Mouse (Mus musculus): ENCODE data around the gene Gadd45gip1. TPM values are rescaled to one million over a fixed set of nuclear protein-coding genes. Genes with fewer than 3 reads are reported as not detected.
A peak's percentile ranks its signal among the peaks of the same experiment; 100 is the strongest.

The Gadd45gip1 gene
- polyA plus RNA-seq, 1 experiment from 2014 or later: 49.5 TPM

- no peak overlapping the region for H3K4me3 ChIP-seq (replicated peaks; ENCODE audit: low read length)
- no peaks in the 10 kb centered on the region for H3K27me3 ChIP-seq (ENCODE audit: control insufficient read depth, insufficient read depth, low read length)
- H3K4me2 ChIP-seq (ENCODE audit: low read depth, low read length): no peak overlapping the region
- no peak overlapping the region for H3K27ac ChIP-seq (ENCODE audit: low read length)
- H3K9me3 ChIP-seq (replicated peaks; ENCODE audit: control insufficient read depth, low read length): no peaks in the 10 kb centered on the region
- peaks cover 19% of the 10 kb centered on the region for H3K4me1 ChIP-seq (ENCODE audit: control insufficient read depth, insufficient read depth, low read length)
- WGBS: 66% methylated on average over 1 of the region's 1 CpGs
- H3K36me3 ChIP-seq (ENCODE audit: control insufficient read depth, insufficient read depth, low read length): peaks cover 53% of the 10 kb centered on the region
- ATAC-seq (ENCODE audit: insufficient read depth, low FRiP score): no peak
- H3K9ac ChIP-seq (ENCODE audit: low read length): no peak overlapping the region
Measured at GRCm38 (mm10) chr8:84841514-84841913, 10.2 kb downstream of the Gadd45gip1 start.

GRCm38 (mm10) chr8:84844397-84845070, 13.2 kb downstream of the Gadd45gip1 start:
- 74% methylated on average over 9 of the region's 9 CpGs for WGBS
- peak overlapping the region; percentile 94 for H3K4me3 ChIP-seq (replicated peaks; ENCODE audit: low read length)
- peak overlapping the region; percentile 70 for H3K4me2 ChIP-seq (ENCODE audit: low read depth, low read length)
- H3K27me3 ChIP-seq (ENCODE audit: control insufficient read depth, insufficient read depth, low read length): no peaks in the 10 kb centered on the region
- peaks cover 24% of the 10 kb centered on the region for H3K4me1 ChIP-seq (ENCODE audit: control insufficient read depth, insufficient read depth, low read length)
- ATAC-seq (ENCODE audit: insufficient read depth, low FRiP score): no peak
- H3K36me3 ChIP-seq (ENCODE audit: control insufficient read depth, insufficient read depth, low read length): peaks cover 39% of the 10 kb centered on the region
- H3K9ac ChIP-seq (ENCODE audit: low read length): peak overlapping the region; percentile 55
- H3K9me3 ChIP-seq (replicated peaks; ENCODE audit: control insufficient read depth, low read length): no peaks in the 10 kb centered on the region
- H3K27ac ChIP-seq (ENCODE audit: low read length): no peak overlapping the region

GRCm38 (mm10) chr8:84845355-84846093, 14.2 kb downstream of the Gadd45gip1 start:
- H3K27me3 ChIP-seq (ENCODE audit: control insufficient read depth, insufficient read depth, low read length): no peaks in the 10 kb centered on the region
- H3K4me2 ChIP-seq (ENCODE audit: low read depth, low read length): peak overlapping the region; percentile 70
- no peaks in the 10 kb centered on the region for H3K9me3 ChIP-seq (replicated peaks; ENCODE audit: control insufficient read depth, low read length)
- H3K27ac ChIP-seq (ENCODE audit: low read length): peak overlapping the region; percentile 91
- H3K9ac ChIP-seq (ENCODE audit: low read length): peak overlapping the region; percentile 90
- H3K4me3 ChIP-seq (replicated peaks; ENCODE audit: low read length): peak overlapping the region; percentile 94
- ATAC-seq (ENCODE audit: insufficient read depth, low FRiP score): no peak
- H3K36me3 ChIP-seq (ENCODE audit: control insufficient read depth, insufficient read depth, low read length): peaks cover 39% of the 10 kb centered on the region
- H3K4me1 ChIP-seq (ENCODE audit: control insufficient read depth, insufficient read depth, low read length): peaks cover 22% of the 10 kb centered on the region
- WGBS: 11% methylated on average over 12 of the region's 12 CpGs

- H3K27me3 ChIP-seq (ENCODE audit: control insufficient read depth, insufficient read depth, low read length): no peaks in the 10 kb centered on the region
- peak overlapping the region; percentile 94 for H3K4me3 ChIP-seq (replicated peaks; ENCODE audit: low read length)
- peaks cover 39% of the 10 kb centered on the region for H3K36me3 ChIP-seq (ENCODE audit: control insufficient read depth, insufficient read depth, low read length)
- H3K4me2 ChIP-seq (ENCODE audit: low read depth, low read length): peak overlapping the region; percentile 70
- peak; percentile 3; the same call in 1 of the 2 replicates for ATAC-seq (ENCODE audit: insufficient read depth, low FRiP score)
- no peaks in the 10 kb centered on the region for H3K9me3 ChIP-seq (replicated peaks; ENCODE audit: control insufficient read depth, low read length)
- WGBS: under 1% methylated on average over 30 of the region's 30 CpGs
- peak overlapping the region; percentile 90 for H3K9ac ChIP-seq (ENCODE audit: low read length)
- H3K27ac ChIP-seq (ENCODE audit: low read length): peak overlapping the region; percentile 91
- peaks cover 22% of the 10 kb centered on the region for H3K4me1 ChIP-seq (ENCODE audit: control insufficient read depth, insufficient read depth, low read length)
Measured at GRCm38 (mm10) chr8:84846094-84846721, 14.9 kb downstream of the Gadd45gip1 start.

GRCm38 (mm10) chr8:84846722-84847572, 15.6 kb downstream of the Gadd45gip1 start, which contains the start of gene Calr:
Calr (minus strand) TSS chr8:84846934.
- Histone ChIP-seq H3K4me2 (ENCODE audit: low read depth, low read length) (peak within 1 kb of the TSS; percentile 80), H3K27me3 (ENCODE audit: control insufficient read depth, insufficient read depth, low read length) (no peaks in the 10 kb centered on the region), H3K4me3 (replicated peaks; ENCODE audit: low read length) (peak within 1 kb of the TSS; percentile 94), H3K36me3 (ENCODE audit: control insufficient read depth, insufficient read depth, low read length) (peaks cover 32% of the 10 kb centered on the region; the same call in 1 of the 2 replicates), H3K4me1 (ENCODE audit: control insufficient read depth, insufficient read depth, low read length) (peaks cover 22% of the 10 kb centered on the region), H3K27ac (ENCODE audit: low read length) (peak within 1 kb of the TSS; percentile 91), H3K9ac (ENCODE audit: low read length) (peak within 1 kb of the TSS; percentile 90), H3K9me3 (replicated peaks; ENCODE audit: control insufficient read depth, low read length) (no peaks in the 10 kb centered on the region)
- WGBS: under 1% methylated on average over 55 of the region's 55 CpGs
- peak; percentile 100 for ATAC-seq (ENCODE audit: insufficient read depth, low FRiP score)

GRCm38 (mm10) chr8:84847684-84848435, 16.5 kb downstream of the Gadd45gip1 start:
- H3K27me3 ChIP-seq (ENCODE audit: control insufficient read depth, insufficient read depth, low read length): no peaks in the 10 kb centered on the region
- H3K4me3 ChIP-seq (replicated peaks; ENCODE audit: low read length): peak overlapping the region; percentile 94
- WGBS: 39% methylated on average over 6 of the region's 6 CpGs
- no peak for ATAC-seq (ENCODE audit: insufficient read depth, low FRiP score)
- peaks cover 22% of the 10 kb centered on the region for H3K4me1 ChIP-seq (ENCODE audit: control insufficient read depth, insufficient read depth, low read length)
- H3K9ac ChIP-seq (ENCODE audit: low read length): peak overlapping the region; percentile 79
- no peaks in the 10 kb centered on the region for H3K9me3 ChIP-seq (replicated peaks; ENCODE audit: control insufficient read depth, low read length)
- H3K27ac ChIP-seq (ENCODE audit: low read length): peak overlapping the region; percentile 88
- peak overlapping the region; percentile 80 for H3K4me2 ChIP-seq (ENCODE audit: low read depth, low read length)
- peaks cover 25% of the 10 kb centered on the region; the same call in 1 of the 2 replicates for H3K36me3 ChIP-seq (ENCODE audit: control insufficient read depth, insufficient read depth, low read length)

GRCm38 (mm10) chr8:84856434-84856833, 25.1 kb downstream of the Gadd45gip1 start:
- Histone ChIP-seq H3K4me3 (replicated peaks; ENCODE audit: low read length) (peak overlapping the region; percentile 76; the same call in 1 of the 2 replicates), H3K27ac (ENCODE audit: low read length) (no peak overlapping the region)
- WGBS: 93% methylated on average over 3 of the region's 3 CpGs

GRCm38 (mm10) chr8:84856864-84857441, 25.6 kb downstream of the Gadd45gip1 start, which contains the start of gene Farsa:
Farsa (plus strand) TSS chr8:84856989.
- Histone ChIP-seq H3K36me3 (ENCODE audit: control insufficient read depth, insufficient read depth, low read length) (peaks cover 10% of the 10 kb centered on the region), H3K27ac (ENCODE audit: low read length) (peak within 1 kb of the TSS; percentile 69), H3K9ac (ENCODE audit: low read length) (peak within 1 kb of the TSS; percentile 93), H3K4me2 (ENCODE audit: low read depth, low read length) (peak within 1 kb of the TSS; percentile 83), H3K9me3 (replicated peaks; ENCODE audit: control insufficient read depth, low read length) (no peaks in the 10 kb centered on the region), H3K4me1 (ENCODE audit: control insufficient read depth, insufficient read depth, low read length) (peaks cover 10% of the 10 kb centered on the region), H3K27me3 (ENCODE audit: control insufficient read depth, insufficient read depth, low read length) (no peaks in the 10 kb centered on the region), H3K4me3 (replicated peaks; ENCODE audit: low read length) (peak within 1 kb of the TSS; percentile 76)
- under 1% methylated on average over 39 of the region's 39 CpGs for WGBS
- ATAC-seq (ENCODE audit: insufficient read depth, low FRiP score): peak; percentile 94

More at GRCm38 (mm10) chr8:84856434-84856833, 25.1 kb downstream of the Gadd45gip1 start:
- Histone ChIP-seq H3K27me3 (ENCODE audit: control insufficient read depth, insufficient read depth, low read length) (no peaks in the 10 kb centered on the region), H3K4me1 (ENCODE audit: control insufficient read depth, insufficient read depth, low read length) (peaks cover 10% of the 10 kb centered on the region), H3K36me3 (ENCODE audit: control insufficient read depth, insufficient read depth, low read length) (peaks cover 6% of the 10 kb centered on the region), H3K4me2 (ENCODE audit: low read depth, low read length) (no peak overlapping the region), H3K9me3 (replicated peaks; ENCODE audit: control insufficient read depth, low read length) (no peaks in the 10 kb centered on the region), H3K9ac (ENCODE audit: low read length) (no peak overlapping the region)
- ATAC-seq (ENCODE audit: insufficient read depth, low FRiP score): no peak
